Mouse (Mus musculus): ENCODE data around the gene Nox1.

DNA sequence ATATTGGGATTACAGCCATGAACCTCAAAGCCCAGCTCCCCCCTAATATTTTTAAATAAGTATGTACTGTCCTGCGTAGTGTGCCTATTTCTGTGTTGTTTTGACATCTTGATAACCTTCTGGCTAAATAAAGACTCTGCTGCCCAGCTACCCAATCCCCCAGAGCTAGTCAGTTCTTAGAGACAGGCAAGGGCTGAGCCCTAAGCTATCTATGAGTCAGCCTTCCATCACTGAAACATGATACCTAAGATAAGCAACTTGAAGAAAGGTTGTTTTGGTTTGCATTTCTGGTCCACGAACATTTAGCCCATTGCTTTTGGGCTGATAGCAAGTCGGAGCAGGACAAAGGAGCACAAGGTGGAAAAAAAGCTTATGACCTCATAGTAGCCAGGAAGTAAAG is 1.1 kb downstream of the Nox1 start:
- no peak for TF ChIP-seq POLR2A (IDR thresholded peaks at IDR 0.05; ENCODE audit: borderline replicate concordance, control insufficient read depth, low read depth, low read length)
- no peak for TF ChIP-seq CTCF (IDR thresholded peaks at IDR 0.05; ENCODE audit: control insufficient read depth, insufficient read depth, low read length)
